Mouse (Mus musculus): Measurements from ENCODE around the gene Cxcl1.

Gene Cxcl1

GRCm38 (mm10) chr5:90888661-90889060, 2.4 kb upstream of the Cxcl1 start:
- no peak for DNase-seq

- no peak for DNase-seq
These were observed 398 bp downstream of the Cxcl1 start for GRCm38 (mm10) chr5:90891464-90891813.

- no peak for DNase-seq
These were observed 3.2 kb downstream of the Cxcl1 start for GRCm38 (mm10) chr5:90894231-90894630.

GRCm38 (mm10) chr5:90897429-90897828, 6.4 kb downstream of the Cxcl1 start:
- no peak for DNase-seq

- DNase-seq = no peak
These were observed 8.3 kb downstream of the Cxcl1 start for GRCm38 (mm10) chr5:90899308-90899707.

- no peak for DNase-seq
These were observed 9.1 kb downstream of the Cxcl1 start for GRCm38 (mm10) chr5:90900147-90900546.

GRCm38 (mm10) chr5:90900688-90901087, 9.6 kb downstream of the Cxcl1 start:
- no peak for DNase-seq

GRCm38 (mm10) chr5:90902380-90903260, 11.6 kb downstream of the Cxcl1 start:
- DNase-seq = no peak

- no peak for DNase-seq
These were observed 12.4 kb downstream of the Cxcl1 start, which contains the start of gene Cxcl2 for GRCm38 (mm10) chr5:90903339-90904020. Gene Cxcl2, plus strand, starts transcription at chr5:90903871.

- DNase-seq = peak in 1 of 2 experiments; percentile 62
These were observed 17.9 kb downstream of the Cxcl1 start for GRCm38 (mm10) chr5:90908983-90909382.

GRCm38 (mm10) chr5:90919495-90919894, 28.5 kb downstream of the Cxcl1 start:
- DNase-seq = no peak

GRCm38 (mm10) chr5:90922958-90923357, 31.9 kb downstream of the Cxcl1 start:
- DNase-seq = no peak

- no peak for DNase-seq
These were observed 39.5 kb downstream of the Cxcl1 start for GRCm38 (mm10) chr5:90930546-90930945.

GRCm38 (mm10) chr5:90930971-90931851, 40.2 kb downstream of the Cxcl1 start, which contains the start of gene Mthfd2l:
Gene Mthfd2l, plus strand, starts transcription at chr5:90931117.
- peak; percentile 65 to 80 for DNase-seq

GRCm38 (mm10) chr5:90931911-90932310, 40.9 kb downstream of the Cxcl1 start:
- DNase-seq = no peak

GRCm38 (mm10) chr5:90936706-90937105, 45.7 kb downstream of the Cxcl1 start:
- no peak for DNase-seq

All from spleen, adult 18-20 months (tissue).